Mouse (Mus musculus) G1E (cell line): ENCODE results near the gene Arap1. TPM values are rescaled to one million over a fixed set of nuclear protein-coding genes. Genes with fewer than 3 reads are reported as not detected.

Source experiments
- ATAC-seq: 2 replicates; pipeline ENCODE4 v1.8.0; 2016; ENCODE audit warnings: mild to moderate bottlenecking; ENCODE audit not compliant: insufficient number of reproducible peaks, poor library complexity, low FRiP score, severe bottlenecking; ENCODE audit errors: extremely low read depth
- DNase-seq: peaks from one replicate; pipeline ENCODE4 v3.0.0; 2012; ENCODE audit warnings: low spot score
- H3K27me3 ChIP-seq: 2 replicates; pipeline ENCODE4 v1.6.1; 2012; ENCODE audit warnings: mild to moderate bottlenecking, low read length, inconsistent platforms; ENCODE audit not compliant: insufficient read depth
- H3K36me3 ChIP-seq: replicated peaks from 2 replicates; pipeline ENCODE3; 2012; ENCODE audit warnings: mild to moderate bottlenecking, inconsistent platforms
- H3K4me1 ChIP-seq: 2 replicates; pipeline ENCODE4 v1.6.1; 2012; ENCODE audit warnings: low read depth, low read length, inconsistent platforms, mixed read lengths; ENCODE audit not compliant: insufficient read depth
- H3K4me3 ChIP-seq: 2 replicates; pipeline ENCODE4 v1.5.1; 2012; ENCODE audit warnings: low read depth, mild to moderate bottlenecking, inconsistent platforms, low read length, moderate library complexity, mixed read lengths
- H3K9me3 ChIP-seq: replicated peaks from 2 replicates; pipeline ENCODE4 v1.6.1; 2012; ENCODE audit warnings: inconsistent platforms
- CTCF ChIP-seq: IDR thresholded peaks from 2 replicates; pipeline ENCODE4 v1.5.1; 2012; ENCODE audit warnings: low read depth, low read length, inconsistent platforms, mixed read lengths
- GATA1 ChIP-seq: IDR thresholded peaks from 2 replicates; pipeline ENCODE4 v1.6.1; 2012; ENCODE audit warnings: borderline replicate concordance, low read length, inconsistent platforms, mixed read lengths
- GATA2 ChIP-seq: IDR thresholded peaks from 2 replicates; pipeline ENCODE4 v1.6.1; 2012; ENCODE audit warnings: low read depth, low read length, inconsistent platforms, borderline replicate concordance
- POLR2AphosphoS5 ChIP-seq: IDR thresholded peaks from 2 replicates; pipeline ENCODE4 v1.6.1; 2012; ENCODE audit warnings: low read depth, low read length, inconsistent platforms; ENCODE audit not compliant: insufficient replicate concordance
- TAL1 ChIP-seq: conservative IDR thresholded peaks from 2 replicates; pipeline ENCODE4 v1.6.1; 2012; ENCODE audit warnings: low read depth, low read length, inconsistent platforms, mixed read lengths
- polyA plus RNA-seq: library from polyadenylated mRNA; stranded (reverse); fragments of >175 nt; gene quantifications from 2 replicates; pipeline ENCODE4 v1.2.3, GENCODE M21; 2012
- total RNA-seq, 2 experiments: library from RNA; stranded (forward) in 1 of 2; stranded (reverse) in 1 of 2; fragments of 200-1000 nt in 1 of 2; fragments of >200 nt in 1 of 2; fragmentation: Nextera tagmentation in 1 of 2; gene quantifications; 2 replicates each; pipeline ENCODE4 v1.2.3; 2014 to 2017

The Arap1 gene
- total and polyA plus RNA-seq, 3 experiments = 62.0 to 115 (median 67.6) TPM

- Histone ChIP-seq H3K4me1 (peaks cover 4% of the 10 kb centered on the region; the same call in 1 of the 2 replicates), H3K9me3 (no peaks in the 10 kb centered on the region), H3K36me3 (no peaks in the 10 kb centered on the region), H3K4me3 (no peak overlapping the region), H3K27me3 (peaks cover 79% of the 10 kb centered on the region)
- DNase-seq (no peak), ATAC-seq (no peak)
- TF ChIP-seq CTCF = no peak
- TF ChIP-seq GATA1 = no peak
- no peak for TF ChIP-seq TAL1
- no peak for TF ChIP-seq POLR2AphosphoS5
- TF ChIP-seq GATA2 = no peak
These were observed 23.5 kb upstream of the Arap1 start for GRCm38 (mm10) chr7:101324142-101324962.

- TF ChIP-seq TAL1 (no peak), GATA1 (no peak), POLR2AphosphoS5 (no peak), GATA2 (no peak), CTCF (no peak)
- H3K9me3 ChIP-seq = no peaks in the 10 kb centered on the region
- no peak for ATAC-seq
- H3K36me3 ChIP-seq = no peaks in the 10 kb centered on the region
- peaks cover 83% of the 10 kb centered on the region for H3K27me3 ChIP-seq
- H3K4me1 ChIP-seq = peaks cover 4% of the 10 kb centered on the region; the same call in 1 of the 2 replicates
- H3K4me3 ChIP-seq = no peak overlapping the region
- no peak for DNase-seq
These were observed 21.9 kb upstream of the Arap1 start for GRCm38 (mm10) chr7:101326006-101326405.

GRCm38 (mm10) chr7:101327263-101327662 is 20.6 kb upstream of the Arap1 start:
- TF ChIP-seq GATA1 = no peak
- TF ChIP-seq CTCF = no peak
- TF ChIP-seq TAL1 = no peak
- TF ChIP-seq POLR2AphosphoS5 = no peak
- H3K27me3 ChIP-seq = peaks cover 77% of the 10 kb centered on the region
- DNase-seq (no peak), ATAC-seq (no peak)
- H3K4me1 ChIP-seq = no peaks in the 10 kb centered on the region
- H3K9me3 ChIP-seq = no peaks in the 10 kb centered on the region
- no peaks in the 10 kb centered on the region for H3K36me3 ChIP-seq
- H3K4me3 ChIP-seq = no peak overlapping the region

- ATAC-seq = no peak
- Histone ChIP-seq H3K4me1 (no peaks in the 10 kb centered on the region), H3K4me3 (no peak overlapping the region), H3K27me3 (peaks cover 74% of the 10 kb centered on the region), H3K36me3 (no peaks in the 10 kb centered on the region), H3K9me3 (no peaks in the 10 kb centered on the region)
- no peak for DNase-seq
- no peak for TF ChIP-seq GATA2
- TF ChIP-seq POLR2AphosphoS5 = no peak
These were observed 20.1 kb upstream of the Arap1 start for GRCm38 (mm10) chr7:101327786-101328185.

DNA sequence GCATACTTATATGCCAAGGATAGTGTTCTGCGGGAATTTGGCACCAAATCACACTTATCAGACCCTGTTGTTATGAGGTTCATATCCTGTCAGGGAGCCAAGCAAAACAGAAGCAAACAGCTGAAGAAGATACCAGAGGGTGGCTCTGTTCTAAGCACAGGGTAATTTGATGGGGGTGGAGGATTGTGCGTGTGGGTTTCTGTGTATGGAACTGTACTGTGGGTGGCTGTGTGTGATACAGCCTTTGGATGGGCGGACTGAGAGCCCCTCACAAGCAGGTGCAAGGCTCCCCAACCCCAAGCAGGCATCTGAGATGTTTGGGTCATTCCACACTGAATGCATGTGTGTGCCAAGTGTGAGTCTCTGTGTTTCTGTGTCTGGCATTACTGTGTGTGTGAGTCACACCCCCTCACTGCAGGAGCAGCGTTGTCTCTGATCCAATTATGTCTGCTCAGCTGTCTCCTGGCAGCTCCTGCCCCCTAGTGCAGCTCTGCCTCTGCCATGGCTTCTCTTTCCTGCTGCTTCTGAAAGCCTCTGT is 19.2 kb upstream of the Arap1 start:
- Histone ChIP-seq H3K36me3 (no peaks in the 10 kb centered on the region), H3K4me1 (no peaks in the 10 kb centered on the region), H3K27me3 (peaks cover 68% of the 10 kb centered on the region), H3K9me3 (no peaks in the 10 kb centered on the region), H3K4me3 (no peak overlapping the region)
- DNase-seq = no peak
- TF ChIP-seq CTCF (no peak), TAL1 (no peak), POLR2AphosphoS5 (no peak), GATA2 (no peak), GATA1 (no peak)
- no peak for ATAC-seq

- no peaks in the 10 kb centered on the region for H3K36me3 ChIP-seq
- no peaks in the 10 kb centered on the region for H3K9me3 ChIP-seq
- no peak for TF ChIP-seq GATA2
- TF ChIP-seq GATA1 = no peak
- TF ChIP-seq CTCF = no peak
- TF ChIP-seq POLR2AphosphoS5 = no peak
- no peak for TF ChIP-seq TAL1
- peaks cover 64% of the 10 kb centered on the region for H3K27me3 ChIP-seq
- no peak for DNase-seq
- ATAC-seq = no peak; the same call in 1 of the 2 replicates
- no peaks in the 10 kb centered on the region for H3K4me1 ChIP-seq
- no peak overlapping the region for H3K4me3 ChIP-seq
These were observed 18.3 kb upstream of the Arap1 start for GRCm38 (mm10) chr7:101329606-101330005.
